Mouse (Mus musculus) urinary bladder, postnatal 36 days (tissue): ENCODE measurements around the gene Dact2.

Source experiments
- DNase-seq, 2 experiments: peaks; one replicate each; pipeline ENCODE4 v3.0.0; 2022; ENCODE audit warnings: low spot score in 2 of 2, mixed read lengths in 1 of 2

Dact2 gene

GRCm38 (mm10) chr17:14204061-14204460 is at the start of gene Dact2:
TSS of gene Dact2 (minus strand) at chr17:14204304.
- no peak for DNase-seq

DNA sequence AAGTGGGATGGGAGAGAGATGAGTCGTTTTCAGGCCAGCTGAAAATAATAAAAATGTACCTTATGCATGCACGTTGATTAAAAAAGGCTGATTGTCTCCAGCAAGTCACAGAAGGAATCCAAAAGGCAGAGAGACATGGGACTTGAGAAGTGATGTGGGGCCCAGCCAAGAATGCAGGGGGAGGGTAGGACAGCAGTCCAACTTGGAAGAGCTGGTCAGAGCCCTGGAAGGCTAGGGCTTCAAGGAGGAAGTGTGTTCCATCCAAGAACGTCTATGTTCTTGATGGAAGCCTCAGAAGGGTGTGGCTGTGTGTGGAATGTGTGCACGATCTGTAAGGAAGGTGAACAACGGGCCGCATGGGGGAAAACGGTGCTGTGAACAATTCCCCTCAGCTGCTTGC is 48.4 kb upstream of the Dact2 start:
- peak in 1 of 2 experiments; percentile 34 for DNase-seq

- DNase-seq, result no peak
Observed at GRCm38 (mm10) chr17:14250401-14250800, 46.3 kb upstream of the Dact2 start.

- peak in 1 of 2 experiments; percentile 60 for DNase-seq
Observed at GRCm38 (mm10) chr17:14249595-14249994, 45.5 kb upstream of the Dact2 start.

DNA sequence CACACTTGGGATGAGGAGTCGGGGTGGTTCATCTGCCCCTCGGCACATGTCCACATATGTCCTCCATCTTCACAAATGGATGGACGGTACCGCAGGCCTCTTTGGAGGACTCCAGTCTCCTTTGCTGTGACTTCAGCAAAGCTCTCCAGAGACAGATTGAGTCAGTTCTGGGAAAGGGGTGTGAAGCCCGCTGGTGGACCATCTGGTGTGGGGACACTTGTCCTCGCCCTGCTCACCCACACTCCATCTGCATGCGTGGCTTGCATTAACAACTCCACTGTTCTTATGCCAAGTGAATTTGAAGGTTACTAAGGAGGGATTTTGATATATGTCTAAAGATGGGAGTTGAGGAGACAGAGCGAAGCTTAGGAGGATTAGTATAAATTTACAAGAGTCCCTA is 43.8 kb upstream of the Dact2 start:
- no peak for DNase-seq

DNA sequence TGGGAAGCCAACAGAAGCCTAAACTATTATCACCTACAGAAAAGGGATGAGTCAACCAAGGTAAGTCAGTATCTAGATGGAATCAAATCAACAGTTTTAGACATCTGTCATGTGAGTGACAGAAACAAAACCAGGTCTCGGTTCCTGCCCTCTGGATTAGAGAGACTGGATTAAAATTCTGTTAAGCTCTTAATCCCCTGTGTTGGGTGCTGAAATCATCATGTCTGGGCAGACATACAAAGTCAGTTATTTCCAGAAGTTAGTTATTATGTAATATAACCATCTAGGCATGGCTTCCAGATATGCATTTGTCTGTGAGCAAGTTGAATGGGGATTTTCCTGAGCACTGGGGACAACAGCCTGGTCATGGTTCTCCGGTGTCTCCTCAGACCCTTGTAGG is 42.2 kb upstream of the Dact2 start:
- no peak for DNase-seq

GRCm38 (mm10) chr17:14244195-14244965 is 40.3 kb upstream of the Dact2 start:
- DNase-seq, result peak; percentile 27 to 53

DNA sequence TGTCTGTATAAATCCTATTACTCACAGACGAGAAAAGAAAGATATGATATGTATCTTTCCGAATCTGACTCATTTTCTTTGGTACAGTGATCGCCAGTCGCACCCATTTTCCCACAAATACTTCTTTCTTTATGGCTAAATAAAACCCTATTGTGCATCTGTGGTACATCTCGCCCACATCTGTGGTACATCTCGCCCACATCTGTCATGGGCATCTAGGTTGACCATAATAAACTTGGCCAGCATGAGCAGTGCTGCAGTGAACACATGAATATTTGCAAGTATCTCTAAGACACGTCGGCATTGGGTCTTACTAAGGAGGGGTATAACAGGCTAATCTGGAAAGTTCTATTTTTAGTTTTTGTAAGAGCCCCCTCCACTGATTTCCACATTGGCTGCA is 38.5 kb upstream of the Dact2 start:
- DNase-seq, result no peak

GRCm38 (mm10) chr17:14239960-14240359 is 35.9 kb upstream of the Dact2 start:
- DNase-seq, result no peak

GRCm38 (mm10) chr17:14237134-14237533 is 33.0 kb upstream of the Dact2 start:
- no peak for DNase-seq

GRCm38 (mm10) chr17:14234774-14235389 is 30.8 kb upstream of the Dact2 start:
- DNase-seq, result no peak

DNA sequence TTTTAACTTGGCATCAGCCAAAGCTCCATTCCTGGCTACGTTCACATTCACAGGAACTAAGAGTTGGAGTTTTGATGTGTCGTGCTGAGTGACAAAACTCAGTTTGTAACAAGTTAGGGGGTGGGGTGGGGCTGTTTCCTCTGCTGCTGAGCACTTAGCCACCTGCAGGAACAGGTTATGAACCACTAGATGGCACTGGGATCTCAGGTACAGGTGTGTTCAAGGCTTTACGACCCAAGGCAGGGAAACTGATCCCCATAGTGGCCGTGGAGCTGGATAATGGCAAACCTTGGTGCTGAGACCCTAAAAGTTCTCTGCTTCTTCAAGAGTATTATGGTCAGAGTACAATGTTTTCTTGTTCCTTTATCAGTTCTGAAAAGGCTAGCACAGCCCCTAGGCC is 29.6 kb upstream of the Dact2 start:
- no peak for DNase-seq

GRCm38 (mm10) chr17:14232629-14233028 is 28.5 kb upstream of the Dact2 start:
- DNase-seq, result peak; percentile 77 to 83

- DNase-seq, result no peak
Observed at GRCm38 (mm10) chr17:14230698-14231430, 26.8 kb upstream of the Dact2 start.

- no peak for DNase-seq
Observed at GRCm38 (mm10) chr17:14228381-14228780, 24.3 kb upstream of the Dact2 start.

- DNase-seq, result no peak
Observed at GRCm38 (mm10) chr17:14227601-14228000, 23.5 kb upstream of the Dact2 start.

GRCm38 (mm10) chr17:14226778-14227177 is 22.7 kb upstream of the Dact2 start:
- DNase-seq, result no peak

DNA sequence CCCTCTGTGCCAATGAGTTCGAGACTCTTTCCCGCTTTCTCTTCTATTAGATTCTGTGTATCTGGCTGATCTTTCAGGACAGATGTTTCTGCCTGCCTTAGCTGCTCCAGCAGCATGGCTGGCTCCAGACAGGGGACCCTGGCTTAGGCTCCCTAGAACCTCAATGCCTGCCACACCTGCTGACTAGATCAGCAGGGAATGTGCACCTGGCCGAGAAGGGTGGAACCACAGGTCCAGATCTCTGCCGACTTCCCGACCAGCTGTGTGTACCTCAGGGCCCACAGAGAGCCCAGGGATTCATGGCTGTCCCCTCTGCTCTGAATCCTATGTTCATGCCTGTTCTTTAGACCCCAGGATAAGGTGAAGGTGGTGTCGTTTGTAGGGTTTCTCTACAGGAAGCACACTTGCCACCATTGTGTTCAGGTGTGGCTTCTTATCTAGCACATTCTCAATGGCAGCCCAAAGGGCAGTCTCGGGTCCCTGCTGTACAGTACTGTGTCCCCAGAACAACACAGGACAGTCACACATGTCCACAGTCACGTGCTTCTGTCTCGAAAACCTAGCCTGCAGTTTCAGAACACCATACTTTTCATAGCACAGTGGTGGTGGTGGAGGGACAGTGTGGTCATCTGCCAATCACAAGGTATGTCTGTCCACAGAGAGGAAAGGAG is 22.0 kb upstream of the Dact2 start:
- DNase-seq, result no peak

DNA sequence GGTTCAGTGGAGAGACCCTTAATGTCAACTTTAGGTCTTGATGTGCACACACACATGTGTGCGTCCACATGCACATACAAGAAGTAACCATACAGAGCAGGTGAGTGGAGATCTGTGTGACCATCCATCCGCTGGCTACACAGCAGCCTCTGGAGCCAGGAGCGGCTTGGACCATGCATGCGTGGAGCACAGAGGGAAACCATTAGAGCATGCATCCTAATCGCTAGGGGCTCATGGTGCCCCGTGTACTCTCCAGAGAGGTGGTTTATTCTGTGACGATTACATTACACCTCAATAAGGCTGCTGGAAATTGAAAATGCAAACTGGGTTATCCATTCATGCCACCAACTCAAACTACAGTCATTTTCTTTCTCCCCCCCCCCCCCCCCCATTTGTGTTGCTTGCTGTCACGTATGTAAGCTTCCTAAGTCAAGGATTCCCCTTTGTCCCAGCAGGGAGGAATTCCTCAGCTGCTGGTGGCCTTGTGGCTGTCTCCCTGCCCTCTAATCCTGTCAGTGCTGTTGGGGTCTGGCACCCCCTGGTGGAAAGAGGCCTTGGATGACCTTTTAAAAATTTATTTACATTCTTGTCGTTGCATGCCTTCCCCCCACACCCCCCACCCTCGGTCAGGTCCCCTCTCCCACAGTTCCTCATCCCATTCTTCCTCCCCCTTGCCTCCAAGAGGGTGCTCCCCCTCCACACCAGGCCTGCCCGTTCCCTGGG is 17.9 kb upstream of the Dact2 start:
- no peak for DNase-seq

GRCm38 (mm10) chr17:14220606-14221202 is 16.6 kb upstream of the Dact2 start:
- peak; percentile 50 to 52 for DNase-seq

GRCm38 (mm10) chr17:14213976-14214529 is 9.9 kb upstream of the Dact2 start:
- no peak for DNase-seq
